Mouse (Mus musculus): ENCODE data around the gene Fahd1. TPM values are rescaled to one million over a fixed set of nuclear protein-coding genes. Genes with fewer than 3 reads are reported as not detected.

The Fahd1 gene
- 1 to 10 TPM; 2.7 to 2.8 TPM for polyA plus RNA-seq (2017; shearing (Covaris generic))

GRCm38 (mm10) chr17:24850065-24850772 is at the start of gene Fahd1:
Fahd1 (minus strand) TSS chr17:24850364.
- peak; percentile 98 for ATAC-seq

GRCm38 (mm10) chr17:24899153-24899552 is 49.0 kb upstream of the Fahd1 start:
- ATAC-seq, result no peak

GRCm38 (mm10) chr17:24898041-24898854 is 48.1 kb upstream of the Fahd1 start:
- no peak for ATAC-seq

GRCm38 (mm10) chr17:24897600-24897999 is 47.4 kb upstream of the Fahd1 start:
- no peak for ATAC-seq

GRCm38 (mm10) chr17:24896993-24897269 is 46.8 kb upstream of the Fahd1 start:
- ATAC-seq, result no peak

- peak; percentile 51 for ATAC-seq
These were observed 46.3 kb upstream of the Fahd1 start, which contains the start of gene Nme3 for GRCm38 (mm10) chr17:24896241-24896992. Nme3 (plus strand) TSS chr17:24896500.

- ATAC-seq, result peak; percentile 2
These were observed 45.5 kb upstream of the Fahd1 start for GRCm38 (mm10) chr17:24895571-24896240.

GRCm38 (mm10) chr17:24894995-24895547 is 44.9 kb upstream of the Fahd1 start, which contains the start of the genes Eme2 and Mrps34:
Eme2 (minus strand) TSS chr17:24895087.
Mrps34 (plus strand) TSS chr17:24895116.
- ATAC-seq, result peak; percentile 67

GRCm38 (mm10) chr17:24894061-24894994 is 44.2 kb upstream of the Fahd1 start:
- peak; percentile 7 for ATAC-seq

- ATAC-seq, result no peak
These were observed 43.1 kb upstream of the Fahd1 start for GRCm38 (mm10) chr17:24893276-24893675.

- ATAC-seq, result no peak
These were observed 42.6 kb upstream of the Fahd1 start for GRCm38 (mm10) chr17:24892785-24893184.

GRCm38 (mm10) chr17:24891321-24891720 is 41.2 kb upstream of the Fahd1 start:
- ATAC-seq, result no peak

GRCm38 (mm10) chr17:24890151-24891092 is 40.3 kb upstream of the Fahd1 start:
- ATAC-seq, result no peak

- no peak for ATAC-seq
These were observed 38.7 kb upstream of the Fahd1 start for GRCm38 (mm10) chr17:24888862-24889261.

- ATAC-seq, result no peak
These were observed 37.3 kb upstream of the Fahd1 start for GRCm38 (mm10) chr17:24887291-24888080.

GRCm38 (mm10) chr17:24886932-24887271 is 36.7 kb upstream of the Fahd1 start:
- peak; percentile 7 for ATAC-seq

GRCm38 (mm10) chr17:24886134-24886931 is 36.2 kb upstream of the Fahd1 start, which contains the start of the genes Nubp2 and Spsb3:
Nubp2 (minus strand) TSS chr17:24886349.
Spsb3 (plus strand) TSS chr17:24886643.
- ATAC-seq, result peak; percentile 94
